Mouse (Mus musculus): ENCODE results near the gene Prr12.

GRCm38 (mm10) chr7:45086084-45086483 lies 33.4 kb upstream of the Prr12 start:
- TF ChIP-seq CTCF (IDR thresholded peaks at IDR 0.05; ENCODE audit: low read depth) (peak; percentile 49), EP300 (IDR thresholded peaks at IDR 0.05; ENCODE audit: low read depth) (no peak)

Data from liver, postnatal 0 days (tissue).